Mouse (Mus musculus) ovary, postnatal 10 days (tissue): ENCODE data around the gene Tedc1.

Experiments used
- DNase-seq: peaks from one replicate; pipeline ENCODE4 v3.0.0; 2022; ENCODE audit warnings: low spot score

Tedc1 gene

GRCm38 (mm10) chr12:113155887-113156539 is at the start of gene Tedc1:
Gene Tedc1 (plus strand): TSS chr12:113156421.
- DNase-seq, result peak; percentile 97

GRCm38 (mm10) chr12:113107431-113108124 is 48.6 kb upstream of the Tedc1 start:
- no peak for DNase-seq

- DNase-seq, result no peak
These were observed 47.5 kb upstream of the Tedc1 start for GRCm38 (mm10) chr12:113108528-113109283.

- DNase-seq, result no peak
These were observed 46.4 kb upstream of the Tedc1 start for GRCm38 (mm10) chr12:113109801-113110200.

- no peak for DNase-seq
These were observed 42.1 kb upstream of the Tedc1 start for GRCm38 (mm10) chr12:113114141-113114540.

- no peak for DNase-seq
These were observed 41.2 kb upstream of the Tedc1 start for GRCm38 (mm10) chr12:113114856-113115538.

GRCm38 (mm10) chr12:113119516-113120410 is 36.5 kb upstream of the Tedc1 start:
- DNase-seq, result no peak

- DNase-seq, result no peak
These were observed 31.5 kb upstream of the Tedc1 start for GRCm38 (mm10) chr12:113124726-113125125.

GRCm38 (mm10) chr12:113130732-113131131 is 25.5 kb upstream of the Tedc1 start:
- no peak for DNase-seq

- no peak for DNase-seq
These were observed 24.6 kb upstream of the Tedc1 start for GRCm38 (mm10) chr12:113131601-113132000.

GRCm38 (mm10) chr12:113132567-113132966 is 23.7 kb upstream of the Tedc1 start:
- DNase-seq, result no peak

GRCm38 (mm10) chr12:113133260-113133659 is 23.0 kb upstream of the Tedc1 start:
- no peak for DNase-seq

- no peak for DNase-seq
These were observed 22.3 kb upstream of the Tedc1 start for GRCm38 (mm10) chr12:113133861-113134403.

GRCm38 (mm10) chr12:113134502-113134901 is 21.7 kb upstream of the Tedc1 start:
- no peak for DNase-seq

- DNase-seq, result no peak
These were observed 20.8 kb upstream of the Tedc1 start for GRCm38 (mm10) chr12:113135401-113135800.

- DNase-seq, result no peak
These were observed 19.7 kb upstream of the Tedc1 start for GRCm38 (mm10) chr12:113136492-113137020.

GRCm38 (mm10) chr12:113137260-113138213 is 18.7 kb upstream of the Tedc1 start:
- no peak for DNase-seq

GRCm38 (mm10) chr12:113138291-113138690 is 17.9 kb upstream of the Tedc1 start:
- DNase-seq, result no peak
